Comparison of ENCODE assay signal across 9 mouse cellular contexts in genomic region chr16:44357571-44358268, GRCm38 (mm10). TPM values are rescaled to one million over a fixed set of nuclear protein-coding genes. Genes with fewer than 3 reads are reported as not detected.
DNase-seq lines count a peak whose midpoint lies in the region; ATAC-seq lines count a peak whose summit lies in the region.
"Had no signal": no experiment of that assay in that cellular context is flagged by ENCODE, and none has a peak within 500 bp of the region (broad histone marks: within the 10 kb centered on the region; RNA-seq: fewer than 3 reads in every experiment).

No protein-coding gene starts in this region.

- ATAC-seq in intestine, embryonic 16.5 days, result peak; percentile 95
- no peak for ATAC-seq in forebrain, embryonic 14.5 days

- H3K4me1 ChIP-seq in intestine, embryonic 16.5 days (ENCODE audit: control insufficient read depth, insufficient read depth, low read length), result no peaks in the 10 kb centered on the region
- no peaks in the 10 kb centered on the region for H3K4me1 ChIP-seq in forebrain, embryonic 14.5 days (ENCODE audit: control insufficient read depth, insufficient read depth, low read length)

- 70% methylated on average over 4 of the region's 4 CpGs for WGBS in intestine, embryonic 16.5 days
- 81% methylated on average over 4 of the region's 4 CpGs for WGBS in forebrain, embryonic 14.5 days

- H3K4me3 ChIP-seq in intestine, embryonic 16.5 days (ENCODE audit: low read length), result no peak overlapping the region
- H3K4me3 ChIP-seq in forebrain, embryonic 14.5 days (ENCODE audit: low read depth, low read length), result no peak overlapping the region
- H3K4me3 ChIP-seq: megakaryocyte, embryonic 14.5 days had no signal

- H3K27me3 ChIP-seq in intestine, embryonic 16.5 days (replicated peaks; ENCODE audit: control insufficient read depth, insufficient read depth, low read length), result no peaks in the 10 kb centered on the region
- H3K27me3 ChIP-seq in forebrain, embryonic 14.5 days (replicated peaks; ENCODE audit: control insufficient read depth, insufficient read depth, low read length), result no peaks in the 10 kb centered on the region
- H3K27me3 ChIP-seq: megakaryocyte, embryonic 14.5 days had no signal

- no peaks in the 10 kb centered on the region; the same call in 1 of the 2 replicates for H3K36me3 ChIP-seq in intestine, embryonic 16.5 days (ENCODE audit: control insufficient read depth, insufficient read depth, low read length)
- peaks cover 4% of the 10 kb centered on the region; the same call in 1 of the 2 replicates for H3K36me3 ChIP-seq in forebrain, embryonic 14.5 days (ENCODE audit: control insufficient read depth, insufficient read depth, low read length)

- no peaks in the 10 kb centered on the region for H3K9me3 ChIP-seq in intestine, embryonic 16.5 days (ENCODE audit: control insufficient read depth, low read length)
- H3K9me3 ChIP-seq in forebrain, embryonic 14.5 days (replicated peaks; ENCODE audit: control insufficient read depth, low read length), result no peaks in the 10 kb centered on the region
- H3K9me3 ChIP-seq: megakaryocyte, embryonic 14.5 days had no signal

- no peak overlapping the region for H3K4me2 ChIP-seq in intestine, embryonic 16.5 days (ENCODE audit: low read depth, low read length)
- no peak overlapping the region for H3K4me2 ChIP-seq in forebrain, embryonic 14.5 days (ENCODE audit: low read length)

- H3K9ac ChIP-seq in intestine, embryonic 16.5 days (ENCODE audit: low read depth, low read length), result no peak overlapping the region
- H3K9ac ChIP-seq in forebrain, embryonic 14.5 days (ENCODE audit: low read length), result no peak overlapping the region

- no peak overlapping the region for H3K27ac ChIP-seq in intestine, embryonic 16.5 days (ENCODE audit: low read length)
- H3K27ac ChIP-seq in forebrain, embryonic 14.5 days (ENCODE audit: low read depth, low read length), result no peak overlapping the region

- peak; percentile 54 for DNase-seq in gastrocnemius, postnatal 25 days
- DNase-seq in gastrocnemius, postnatal 4 days (ENCODE audit: low spot score in 2 of 2), result no peak
- DNase-seq in embryo, embryonic 10.5 days (ENCODE audit: low spot score), result peak; percentile 37
- DNase-seq in lung, postnatal 25 days (ENCODE audit: low spot score), result peak; percentile 84
- peak; percentile 65 to 82 for DNase-seq in thymus, postnatal 36 days
- DNase-seq in forebrain, embryonic 14.5 days (ENCODE audit: low spot score), result no peak
- no peak for DNase-seq in layer of hippocampus, adult 9-11 months

RNA-seq across cellular contexts. Expression of gene Spice1, which starts 10.8 kb away (rescaled TPM):
- total RNA-seq in gastrocnemius, postnatal 25 days (2021), result 1 to 10 TPM; 4.4 to 4.9 TPM
- total RNA-seq in gastrocnemius, postnatal 4 days (2021), result 10 to 100 TPM; 12.7 TPM
- polyA plus RNA-seq in intestine, embryonic 16.5 days (2015; fragmentation: Nextera tagmentation; extraction: Ambion mirVana), result 16.0 and 17.5 TPM in 2 replicates
- 21.2 TPM in 2 replicates for polyA plus RNA-seq in forebrain, embryonic 14.5 days (2014; fragmentation: Nextera tagmentation; extraction: Ambion mirVana)

RNA-seq across cellular contexts. Expression of gene Sidt1, which starts 24.7 kb away (rescaled TPM):
- under 1 TPM; 0.18 to 0.40 TPM for total RNA-seq in gastrocnemius, postnatal 25 days (2021)
- under 1 TPM; 0.29 to 0.93 TPM for total RNA-seq in gastrocnemius, postnatal 4 days (2021)
- polyA plus RNA-seq in intestine, embryonic 16.5 days (2015; fragmentation: Nextera tagmentation; extraction: Ambion mirVana), result 1.2 and 1.3 TPM in 2 replicates
- polyA plus RNA-seq in forebrain, embryonic 14.5 days (2014; fragmentation: Nextera tagmentation; extraction: Ambion mirVana), result 3.9 and 8.6 TPM in 2 replicates

RNA-seq across cellular contexts. Expression of gene Cfap44, which starts 36.9 kb away (rescaled TPM):
- not detected for total RNA-seq in gastrocnemius, postnatal 25 days (2021)
- under 1 TPM; 0.05 to 0.16 TPM for total RNA-seq in gastrocnemius, postnatal 4 days (2021)
- 0.10 TPM in 1 of 2 replicates, not detected in the other for polyA plus RNA-seq in intestine, embryonic 16.5 days (2015; fragmentation: Nextera tagmentation; extraction: Ambion mirVana)
- polyA plus RNA-seq in forebrain, embryonic 14.5 days (2014; fragmentation: Nextera tagmentation; extraction: Ambion mirVana), result 2.4 and 3.6 TPM in 2 replicates

Comparison
In these comparisons a context has a peak if more than half of its experiments do, and no peak if none do; other contexts are left out.
1. DNase-seq: peak in gastrocnemius, postnatal 25 days (single experiment), embryo, embryonic 10.5 days (single experiment), lung, postnatal 25 days (single experiment) and thymus, postnatal 36 days (2 of 2); none in gastrocnemius, postnatal 4 days (0 of 2), forebrain, embryonic 14.5 days (single experiment) and layer of hippocampus, adult 9-11 months (single experiment).